Mouse (Mus musculus): ENCODE data around the gene Papss1.

DNA sequence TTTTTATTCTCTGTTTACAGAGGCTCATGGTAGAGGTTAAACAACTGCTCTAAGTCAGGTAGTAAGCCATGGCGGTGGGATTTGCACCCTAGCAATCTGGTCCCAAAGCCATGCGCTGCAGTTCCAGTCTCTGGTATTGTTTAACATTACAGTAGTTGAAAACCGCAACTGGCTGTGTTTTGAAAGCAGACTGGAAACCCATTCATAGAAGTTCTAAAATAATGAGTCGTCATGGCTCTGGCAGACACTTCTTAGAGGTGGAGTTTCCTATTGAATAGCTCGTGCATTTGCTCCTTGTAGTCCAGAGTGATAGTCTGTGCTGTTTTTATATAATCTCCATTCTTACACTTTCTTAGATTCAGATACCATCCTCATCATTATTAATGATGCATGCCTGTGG, 63.7 kb downstream of the Papss1 start:
- TF ChIP-seq POLR2A (IDR thresholded peaks at IDR 0.05; ENCODE audit: low read depth, low read length) (no peak), CTCF (conservative IDR thresholded peaks at IDR 0.05; ENCODE audit: insufficient read depth, insufficient read length, low read depth, low read length) (no peak)
